Comparison of ENCODE assay signal across 8 mouse cellular contexts in genomic region chr10:42760999-42761900, GRCm38 (mm10). TPM values are rescaled to one million over a fixed set of nuclear protein-coding genes. Genes with fewer than 3 reads are reported as not detected.
DNase-seq lines count a peak whose midpoint lies in the region; ATAC-seq and TF ChIP-seq lines count a peak whose summit lies in the region.

Gene Sec63, plus strand, starts transcription at chr10:42761496.

- under 1% methylated on average over 36 of the region's 81 CpGs for WGBS in hindbrain, embryonic 13.5 days

- in situ Hi-C loops in Patski (cut with MboI; ENCODE audit: low pct_unique_long_range_greater_than_20kb): no loop called here

- peaks cover 35% of the 10 kb centered on the region for H3K4me1 ChIP-seq in hindbrain, embryonic 13.5 days (replicated peaks)

- TF ChIP-seq CTCF in Patski (IDR thresholded peaks at IDR 0.05): no peak

- H3K9ac ChIP-seq in hindbrain, embryonic 13.5 days: peak within 1 kb of the TSS; percentile 98

- peak; percentile 87 for ATAC-seq in Patski
- peak; percentile 97 for ATAC-seq in hindbrain, embryonic 13.5 days (ENCODE audit: low FRiP score)

- no peaks in the 10 kb centered on the region for H3K9me3 ChIP-seq in hindbrain, embryonic 13.5 days

- DNase-seq in Patski (ENCODE audit: low read depth, low spot score): peak; percentile 55
- DNase-seq in cerebellum, postnatal 14 days: peak; percentile 99
- peak; percentile 93 to 97 for DNase-seq in frontal cortex, postnatal 14 days (ENCODE audit: low spot score in 2 of 2)
- peak; percentile 95 to 97 for DNase-seq in layer of hippocampus, postnatal 25 days (ENCODE audit: extremely low spot score in 1 of 2, low spot score in 1 of 2)
- peak; percentile 97 for DNase-seq in lung, postnatal 25 days (ENCODE audit: low spot score)
- peak; percentile 99 for DNase-seq in retina, embryonic 14.5 days (ENCODE audit: low spot score)
- peak; percentile 99 for DNase-seq in thymus, postnatal 4 days

- CTCF ChIA-PET in Patski (lab: Charles Lee): no interaction called here

- POLR2A ChIA-PET in Patski (lab: Charles Lee): no interaction called here

- H3K27me3 ChIP-seq in Patski: no peaks in the 10 kb centered on the region
- H3K27me3 ChIP-seq in hindbrain, embryonic 13.5 days: no peaks in the 10 kb centered on the region

- peak within 1 kb of the TSS; percentile 90 for H3K4me2 ChIP-seq in hindbrain, embryonic 13.5 days

- H3K27ac ChIP-seq in hindbrain, embryonic 13.5 days: peak within 1 kb of the TSS; percentile 96

- H3K36me3 ChIP-seq in hindbrain, embryonic 13.5 days: no peaks in the 10 kb centered on the region

- H3K4me3 ChIP-seq in hindbrain, embryonic 13.5 days: peak within 1 kb of the TSS; percentile 92

RNA-seq across cellular contexts. Expression of gene Sec63, which starts in this region (rescaled TPM):
- polyA plus RNA-seq in Patski (2021): 94.1 TPM
- polyA plus RNA-seq in hindbrain, embryonic 13.5 days (2015; fragmentation: Nextera tagmentation; extraction: Ambion mirVana): 23.7 and 23.9 TPM in 2 replicates
- total RNA-seq in layer of hippocampus, postnatal 25 days (2021): 10 to 100 TPM; 44.7 to 50.9 TPM

Comparison
In these comparisons a context has a peak if more than half of its experiments do, and no peak if none do; other contexts are left out.
1. Peak in every context shown above with its lines: DNase-seq, ATAC-seq, H3K4me3 ChIP-seq and H3K27ac ChIP-seq.